ENCODE assay signal across 23 mouse cellular contexts in the genomic region with DNA sequence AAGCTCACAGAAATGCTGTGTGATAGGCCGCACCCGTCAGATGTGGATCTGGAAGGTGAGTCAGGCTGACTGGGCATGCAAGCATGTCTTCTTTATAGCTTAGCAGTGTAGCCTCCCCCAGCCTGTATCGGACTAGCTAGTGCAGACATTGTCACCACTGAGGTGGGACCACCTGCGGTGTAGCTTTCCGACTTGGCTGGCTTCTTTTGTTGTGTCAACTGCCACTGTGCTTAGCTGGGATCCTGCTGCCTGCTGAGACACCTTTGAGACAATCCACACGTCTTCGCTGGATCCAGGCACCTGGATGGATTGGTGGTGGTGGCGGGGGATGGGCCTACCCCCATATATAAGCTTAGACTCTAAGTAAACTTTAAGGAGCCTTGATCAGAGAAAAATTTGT.
"Had no signal": no experiment of that assay in that cellular context is flagged by ENCODE, and none has a peak within 500 bp of the region (broad histone marks: within the 10 kb centered on the region; RNA-seq: fewer than 3 reads in every experiment).

No protein-coding gene starts in this region.

- H3K4me3 ChIP-seq: heart, embryonic 13.5 days; heart, embryonic 15.5 days; hindbrain, embryonic 13.5 days; hindbrain, embryonic 15.5 days; layer of hippocampus, adult 2 months; limb, embryonic 10.5 days; limb, embryonic 12.5 days; liver, embryonic 13.5 days; liver, embryonic 15.5 days had no signal

- H3K36me3 ChIP-seq: heart, embryonic 13.5 days; heart, embryonic 15.5 days; hindbrain, embryonic 13.5 days; hindbrain, embryonic 15.5 days; limb, embryonic 10.5 days; limb, embryonic 12.5 days; liver, embryonic 13.5 days; liver, embryonic 15.5 days had no signal

- H3K9me3 ChIP-seq: heart, embryonic 13.5 days; heart, embryonic 15.5 days; hindbrain, embryonic 13.5 days; hindbrain, embryonic 15.5 days; limb, embryonic 10.5 days; limb, embryonic 12.5 days; liver, embryonic 13.5 days; liver, embryonic 15.5 days had no signal

- H3K27ac ChIP-seq: heart, embryonic 13.5 days; heart, embryonic 15.5 days; hindbrain, embryonic 13.5 days; hindbrain, embryonic 15.5 days; hindbrain, postnatal 0 days; layer of hippocampus, adult 2 months; limb, embryonic 10.5 days; limb, embryonic 12.5 days; liver, embryonic 13.5 days; liver, embryonic 15.5 days had no signal

- H3K27me3 ChIP-seq: heart, embryonic 15.5 days; hindbrain, embryonic 13.5 days; hindbrain, embryonic 15.5 days; limb, embryonic 12.5 days; liver, embryonic 13.5 days; liver, embryonic 15.5 days had no signal

- DNase-seq: gastrocnemius, postnatal 14 days; gastrocnemius, postnatal 36 days; heart, adult 18-20 months; heart, postnatal 14 days; heart, postnatal 36 days; kidney, adult 11 months; kidney, adult 8-10 months; kidney, postnatal 10 days; kidney, postnatal 25 days; kidney, postnatal 4 days; layer of hippocampus, postnatal 36 days; liver; liver, embryonic 13.5 days; liver, postnatal 0 days had no signal

- H3K9ac ChIP-seq: heart, embryonic 13.5 days; heart, embryonic 15.5 days; hindbrain, embryonic 13.5 days; hindbrain, embryonic 15.5 days; limb, embryonic 12.5 days; liver, embryonic 13.5 days; liver, embryonic 15.5 days; liver, postnatal 0 days had no signal

- H3K4me1 ChIP-seq: heart, embryonic 13.5 days; heart, embryonic 15.5 days; hindbrain, embryonic 13.5 days; hindbrain, embryonic 15.5 days; limb, embryonic 10.5 days; liver, embryonic 13.5 days; liver, embryonic 15.5 days had no signal
